Mouse (Mus musculus): ENCODE measurements at regions not wholly inside any gene's neighbourhood (a gene's known extent, or its start where the extent isn't known, plus 50 kb on each side); places are given as distances from the start of the nearest gene placed in this dataset.

- no peak for DNase-seq (ENCODE audit: low spot score)
- 78% methylated on average over 7 of the region's 7 CpGs for WGBS
These were observed 57.1 kb upstream of the Commd8 start for GRCm38 (mm10) chr5:72225056-72225455.

GRCm38 (mm10) chr5:72224551-72224966 is 56.6 kb upstream of the Commd8 start:
- ATAC-seq (no peak), DNase-seq (ENCODE audit: low spot score) (no peak)
- Histone ChIP-seq H3K36me3 (ENCODE audit: insufficient read depth, low read length) (no peaks in the 10 kb centered on the region), H3K27ac (no peak overlapping the region), H3K27me3 (ENCODE audit: insufficient read depth, low read length) (no peaks in the 10 kb centered on the region), H3K4me1 (ENCODE audit: insufficient read depth, low read length) (no peaks in the 10 kb centered on the region), H3K9me3 (ENCODE audit: low read length) (no peaks in the 10 kb centered on the region), H3K9ac (replicated peaks; ENCODE audit: low read length) (no peak overlapping the region), H3K4me3 (ENCODE audit: low read length) (no peak overlapping the region), H3K4me2 (ENCODE audit: low read depth, low read length) (no peak overlapping the region)
- 70% methylated on average over 6 of the region's 6 CpGs for WGBS
- no peak for TF ChIP-seq CTCF (IDR thresholded peaks at IDR 0.05; ENCODE audit: low read depth)

More at GRCm38 (mm10) chr5:72225056-72225455, 57.1 kb upstream of the Commd8 start:
- Histone ChIP-seq H3K27me3 (ENCODE audit: insufficient read depth, low read length) (no peaks in the 10 kb centered on the region), H3K27ac (no peak overlapping the region), H3K4me2 (ENCODE audit: low read depth, low read length) (no peak overlapping the region), H3K36me3 (ENCODE audit: insufficient read depth, low read length) (no peaks in the 10 kb centered on the region), H3K9ac (replicated peaks; ENCODE audit: low read length) (no peak overlapping the region), H3K4me3 (ENCODE audit: low read length) (no peak overlapping the region), H3K9me3 (ENCODE audit: low read length) (no peaks in the 10 kb centered on the region), H3K4me1 (ENCODE audit: insufficient read depth, low read length) (no peaks in the 10 kb centered on the region)
- TF ChIP-seq CTCF (IDR thresholded peaks at IDR 0.05; ENCODE audit: low read depth) = no peak
- ATAC-seq = no peak

GRCm38 (mm10) chr5:72222902-72223301 is 54.9 kb upstream of the Commd8 start:
- TF ChIP-seq CTCF (IDR thresholded peaks at IDR 0.05; ENCODE audit: low read depth) = no peak
- Histone ChIP-seq H3K4me3 (ENCODE audit: low read length) (no peak overlapping the region), H3K9me3 (ENCODE audit: low read length) (no peaks in the 10 kb centered on the region), H3K36me3 (ENCODE audit: insufficient read depth, low read length) (no peaks in the 10 kb centered on the region), H3K4me1 (ENCODE audit: insufficient read depth, low read length) (no peaks in the 10 kb centered on the region), H3K27ac (no peak overlapping the region), H3K27me3 (ENCODE audit: insufficient read depth, low read length) (no peaks in the 10 kb centered on the region), H3K4me2 (ENCODE audit: low read depth, low read length) (no peak overlapping the region), H3K9ac (replicated peaks; ENCODE audit: low read length) (no peak overlapping the region)
- DNase-seq (ENCODE audit: low spot score) (no peak), ATAC-seq (no peak)
- WGBS = 90% methylated on average over 3 of the region's 3 CpGs

- Histone ChIP-seq H3K36me3 (ENCODE audit: insufficient read depth, low read length) (no peaks in the 10 kb centered on the region), H3K9me3 (ENCODE audit: low read length) (no peaks in the 10 kb centered on the region), H3K27ac (no peak overlapping the region), H3K4me3 (ENCODE audit: low read length) (no peak overlapping the region), H3K4me1 (ENCODE audit: insufficient read depth, low read length) (no peaks in the 10 kb centered on the region), H3K4me2 (ENCODE audit: low read depth, low read length) (no peak overlapping the region), H3K27me3 (ENCODE audit: insufficient read depth, low read length) (no peaks in the 10 kb centered on the region), H3K9ac (replicated peaks; ENCODE audit: low read length) (no peak overlapping the region)
- DNase-seq (ENCODE audit: low spot score) (no peak), ATAC-seq (no peak)
- no peak for TF ChIP-seq CTCF (IDR thresholded peaks at IDR 0.05; ENCODE audit: low read depth)
- WGBS = 94% methylated on average over 12 of the region's 12 CpGs
These were observed 51.7 kb upstream of the Commd8 start for GRCm38 (mm10) chr5:72219697-72220096.

GRCm38 (mm10) chr5:72219248-72219647 is 51.3 kb upstream of the Commd8 start:
- no peak overlapping the region for H3K4me2 ChIP-seq (ENCODE audit: low read depth, low read length)
- DNase-seq (ENCODE audit: low spot score) = no peak
- TF ChIP-seq CTCF (IDR thresholded peaks at IDR 0.05; ENCODE audit: low read depth) = no peak
- no peak overlapping the region for H3K27ac ChIP-seq
- H3K27me3 ChIP-seq (ENCODE audit: insufficient read depth, low read length) = no peaks in the 10 kb centered on the region
- WGBS = 95% methylated on average over 7 of the region's 7 CpGs
- no peaks in the 10 kb centered on the region for H3K36me3 ChIP-seq (ENCODE audit: insufficient read depth, low read length)
- no peaks in the 10 kb centered on the region for H3K9me3 ChIP-seq (ENCODE audit: low read length)
- no peak for ATAC-seq
- H3K9ac ChIP-seq (replicated peaks; ENCODE audit: low read length) = no peak overlapping the region
- no peak overlapping the region for H3K4me3 ChIP-seq (ENCODE audit: low read length)
- H3K4me1 ChIP-seq (ENCODE audit: insufficient read depth, low read length) = no peaks in the 10 kb centered on the region
